Mouse (Mus musculus): ENCODE measurements around the gene Gpr179. TPM values are rescaled to one million over a fixed set of nuclear protein-coding genes. Genes with fewer than 3 reads are reported as not detected.
"Not testable (repeated sequence)": the region's sequence is repeated elsewhere in the genome, so short reads cannot be mapped to it uniquely, and the experiment has no call there.

Gpr179 gene
- polyA plus RNA-seq, 1 experiment: 0.08 TPM

GRCm38 (mm10) chr11:97362943-97363643 lies 11.2 kb upstream of the Gpr179 start:
- peak in 1 of 3 experiments; percentile 0 for TF ChIP-seq MYOG (IDR thresholded peaks at IDR 0.05; ENCODE audit: control insufficient read depth in 1 of 3, insufficient read depth in 1 of 3, insufficient read length in 2 of 3, low read depth in 2 of 3)
- TF ChIP-seq POLR2AphosphoS2 (IDR thresholded peaks at IDR 0.05; ENCODE audit: insufficient read length, low read depth): no peak
- TF ChIP-seq POLR2A (IDR thresholded peaks at IDR 0.05; ENCODE audit: insufficient read length, low read depth): no peak
- TF ChIP-seq MYOD1 (IDR thresholded peaks at IDR 0.05; ENCODE audit: control insufficient read depth in 1 of 3, insufficient read length in 2 of 3, low read depth in 2 of 3): peak in 1 of 3 experiments; percentile 1
- TF ChIP-seq TCF3 (IDR thresholded peaks at IDR 0.05; ENCODE audit: insufficient read length, low read depth): no peak
- no peak for TF ChIP-seq SRF (IDR thresholded peaks at IDR 0.05; ENCODE audit: control insufficient read depth, insufficient read length, low read depth)
- no peak for TF ChIP-seq USF1 (IDR thresholded peaks at IDR 0.05; ENCODE audit: low read depth)
- TF ChIP-seq CEBPB (IDR thresholded peaks at IDR 0.05; ENCODE audit: insufficient read depth, poor library complexity, severe bottlenecking): no peak
- TF ChIP-seq REST (IDR thresholded peaks at IDR 0.05; ENCODE audit: insufficient read depth, insufficient read length): no peak
- TF ChIP-seq MAX (IDR thresholded peaks at IDR 0.05; ENCODE audit: low read depth): no peak
- peak overlapping the region; percentile 99 for H3K4me2 ChIP-seq (ENCODE audit: low read depth)
- peaks cover 51% of the 10 kb centered on the region for H3K79me2 ChIP-seq (ENCODE audit: control insufficient read depth, insufficient read depth)
- peak overlapping the region; percentile 77 for H3K4me3 ChIP-seq
- no peaks in the 10 kb centered on the region for H3K27me3 ChIP-seq (ENCODE audit: control insufficient read depth, insufficient read depth, insufficient read length)
- no peaks in the 10 kb centered on the region for H3K36me3 ChIP-seq (ENCODE audit: control insufficient read depth, insufficient read depth)
- peak overlapping the region; percentile 85 for H3ac ChIP-seq (ENCODE audit: control insufficient read depth, insufficient read length)

DNA sequence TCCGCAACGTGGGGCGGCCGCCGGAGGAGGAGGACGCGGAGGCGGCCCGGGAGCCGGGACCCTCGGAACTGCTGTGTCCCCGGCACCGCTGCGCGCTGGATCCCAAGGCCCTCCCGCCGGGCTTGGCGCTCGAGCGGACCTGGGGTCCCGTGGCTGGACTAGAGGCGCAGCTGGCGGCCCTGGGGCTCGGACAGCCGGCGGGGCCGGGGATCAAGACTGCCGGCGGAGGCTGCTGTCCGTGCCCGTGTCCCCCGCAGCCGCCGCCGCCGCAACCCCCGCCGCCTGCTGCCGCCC lies 10.7 kb upstream of the Gpr179 start:
- H3K27me3 ChIP-seq (ENCODE audit: control insufficient read depth, insufficient read depth, insufficient read length): no peaks in the 10 kb centered on the region
- H3K36me3 ChIP-seq (ENCODE audit: control insufficient read depth, insufficient read depth): no peaks in the 10 kb centered on the region
- H3K4me3 ChIP-seq: peak overlapping the region; percentile 77
- H3K79me2 ChIP-seq (ENCODE audit: control insufficient read depth, insufficient read depth): peaks cover 46% of the 10 kb centered on the region
- H3K4me2 ChIP-seq (ENCODE audit: low read depth): no peak overlapping the region
- no peak for TF ChIP-seq USF1 (IDR thresholded peaks at IDR 0.05; ENCODE audit: low read depth)
- TF ChIP-seq POLR2A (IDR thresholded peaks at IDR 0.05; ENCODE audit: insufficient read length, low read depth): no peak
- TF ChIP-seq CEBPB (IDR thresholded peaks at IDR 0.05; ENCODE audit: insufficient read depth, poor library complexity, severe bottlenecking): no peak
- peak in 1 of 3 experiments; percentile 18 for TF ChIP-seq MYOD1 (IDR thresholded peaks at IDR 0.05; ENCODE audit: control insufficient read depth in 1 of 3, insufficient read length in 2 of 3, low read depth in 2 of 3)
- TF ChIP-seq E2F4 (IDR thresholded peaks at IDR 0.05; ENCODE audit: insufficient read depth): no peak
- TF ChIP-seq POLR2AphosphoS2 (IDR thresholded peaks at IDR 0.05; ENCODE audit: insufficient read length, low read depth): no peak
- TF ChIP-seq SRF (IDR thresholded peaks at IDR 0.05; ENCODE audit: control insufficient read depth, insufficient read length, low read depth): no peak
- TF ChIP-seq REST (IDR thresholded peaks at IDR 0.05; ENCODE audit: insufficient read depth, insufficient read length): no peak
- no peak for TF ChIP-seq MAX (IDR thresholded peaks at IDR 0.05; ENCODE audit: low read depth)
- peak in 1 of 3 experiments; percentile 1 for TF ChIP-seq MYOG (IDR thresholded peaks at IDR 0.05; ENCODE audit: control insufficient read depth in 1 of 3, insufficient read depth in 1 of 3, insufficient read length in 2 of 3, low read depth in 2 of 3)
- TF ChIP-seq TCF3 (IDR thresholded peaks at IDR 0.05; ENCODE audit: insufficient read length, low read depth): no peak
- peak overlapping the region; percentile 85 for H3ac ChIP-seq (ENCODE audit: control insufficient read depth, insufficient read length)

DNA sequence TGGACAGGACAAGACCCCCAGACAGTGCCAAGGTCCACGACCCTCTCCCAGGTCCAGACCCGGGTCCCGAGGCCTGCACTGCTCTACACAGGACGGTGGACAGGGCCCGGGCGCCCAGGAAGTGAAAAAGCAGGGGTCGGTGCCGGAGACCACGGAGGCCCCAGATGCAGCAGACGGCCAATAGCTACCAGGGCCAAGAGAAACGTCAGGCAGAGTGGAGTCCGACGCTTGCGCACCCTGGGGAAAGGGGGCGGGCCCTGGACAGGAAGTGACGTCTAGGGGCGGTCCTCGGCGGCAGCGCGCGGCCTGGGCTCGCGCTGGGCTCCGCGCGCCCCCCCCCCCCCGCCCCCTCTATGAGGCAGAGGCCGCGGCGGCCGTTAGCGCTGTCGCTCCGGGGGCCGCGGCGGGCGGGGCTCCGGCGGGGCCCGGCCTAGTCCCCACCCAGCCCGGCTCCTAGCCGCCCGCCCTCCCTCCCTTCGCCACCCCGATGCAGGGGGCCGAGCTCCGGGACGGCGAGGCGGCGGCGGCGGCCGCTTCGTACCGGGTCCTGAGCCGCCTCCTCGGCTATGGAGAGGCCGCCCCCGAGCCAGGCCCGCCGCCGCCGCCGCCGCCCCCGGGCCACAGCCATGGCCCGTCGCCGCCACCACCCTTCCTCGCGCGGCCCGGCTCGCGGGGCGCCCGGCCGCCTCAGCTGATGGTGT lies 10.2 kb upstream of the Gpr179 start, which contains the start of gene Socs7:
Gene Socs7, plus strand, starts transcription at position 604 of the 701 bp plus-strand sequence.
- Histone ChIP-seq H3K27me3 (ENCODE audit: control insufficient read depth, insufficient read depth, insufficient read length) (no peaks in the 10 kb centered on the region), H3K4me2 (ENCODE audit: low read depth) (peak within 1 kb of the TSS; percentile 99), H3K79me2 (ENCODE audit: control insufficient read depth, insufficient read depth) (peaks cover 41% of the 10 kb centered on the region), H3ac (ENCODE audit: control insufficient read depth, insufficient read length) (peak within 1 kb of the TSS; percentile 85), H3K36me3 (ENCODE audit: control insufficient read depth, insufficient read depth) (no peaks in the 10 kb centered on the region), H3K4me3 (peak within 1 kb of the TSS; percentile 77)
- peak; percentile 90 for TF ChIP-seq POLR2AphosphoS2 (IDR thresholded peaks at IDR 0.05; ENCODE audit: insufficient read length, low read depth)
- no peak for TF ChIP-seq SRF (IDR thresholded peaks at IDR 0.05; ENCODE audit: control insufficient read depth, insufficient read length, low read depth)
- TF ChIP-seq REST (IDR thresholded peaks at IDR 0.05; ENCODE audit: insufficient read depth, insufficient read length): no peak
- no peak for TF ChIP-seq TCF3 (IDR thresholded peaks at IDR 0.05; ENCODE audit: insufficient read length, low read depth)
- no peak for TF ChIP-seq USF1 (IDR thresholded peaks at IDR 0.05; ENCODE audit: low read depth)
- TF ChIP-seq MYOG (IDR thresholded peaks at IDR 0.05; ENCODE audit: control insufficient read depth in 1 of 3, insufficient read depth in 1 of 3, insufficient read length in 2 of 3, low read depth in 2 of 3): peak in 1 of 3 experiments; percentile 10
- TF ChIP-seq TCF12 (IDR thresholded peaks at IDR 0.05; ENCODE audit: insufficient read depth, poor library complexity, severe bottlenecking): no peak
- TF ChIP-seq MYOD1 (IDR thresholded peaks at IDR 0.05; ENCODE audit: control insufficient read depth in 1 of 3, insufficient read length in 2 of 3, low read depth in 2 of 3): peak in 1 of 3 experiments; percentile 9
- TF ChIP-seq CEBPB (IDR thresholded peaks at IDR 0.05; ENCODE audit: insufficient read depth, poor library complexity, severe bottlenecking): no peak
- TF ChIP-seq POLR2A (IDR thresholded peaks at IDR 0.05; ENCODE audit: insufficient read length, low read depth): peak; percentile 82

- not testable (repeated sequence) for H3K36me3 ChIP-seq (ENCODE audit: control insufficient read depth, insufficient read depth); H3K79me2 ChIP-seq (ENCODE audit: control insufficient read depth, insufficient read depth); H3K4me3 ChIP-seq; H3ac ChIP-seq (ENCODE audit: control insufficient read depth, insufficient read length); H3K27me3 ChIP-seq (ENCODE audit: control insufficient read depth, insufficient read depth, insufficient read length)
- H3K4me2 ChIP-seq (ENCODE audit: low read depth): peak overlapping the region; percentile 32
Observed at GRCm38 (mm10) chr11:97357663-97358062, 5.8 kb upstream of the Gpr179 start.

GRCm38 (mm10) chr11:97355247-97355646 lies 3.4 kb upstream of the Gpr179 start:
- H3ac ChIP-seq (ENCODE audit: control insufficient read depth, insufficient read length): no peak overlapping the region
- no peak for TF ChIP-seq MYOG (IDR thresholded peaks at IDR 0.05; ENCODE audit: control insufficient read depth in 1 of 3, insufficient read depth in 1 of 3, insufficient read length in 2 of 3, low read depth in 2 of 3)
- TF ChIP-seq TCF3 (IDR thresholded peaks at IDR 0.05; ENCODE audit: insufficient read length, low read depth): no peak
- TF ChIP-seq POLR2AphosphoS2 (IDR thresholded peaks at IDR 0.05; ENCODE audit: insufficient read length, low read depth): no peak
- TF ChIP-seq MYOD1 (IDR thresholded peaks at IDR 0.05; ENCODE audit: control insufficient read depth in 1 of 3, insufficient read length in 2 of 3, low read depth in 2 of 3): no peak
- TF ChIP-seq E2F4 (IDR thresholded peaks at IDR 0.05; ENCODE audit: insufficient read depth): no peak
- no peak for TF ChIP-seq POLR2A (IDR thresholded peaks at IDR 0.05; ENCODE audit: insufficient read length, low read depth)
- TF ChIP-seq SRF (IDR thresholded peaks at IDR 0.05; ENCODE audit: control insufficient read depth, insufficient read length, low read depth): no peak
- no peak for TF ChIP-seq TCF12 (IDR thresholded peaks at IDR 0.05; ENCODE audit: insufficient read depth, poor library complexity, severe bottlenecking)
- no peak for TF ChIP-seq USF1 (IDR thresholded peaks at IDR 0.05; ENCODE audit: low read depth)
- no peak for TF ChIP-seq MAX (IDR thresholded peaks at IDR 0.05; ENCODE audit: low read depth)
- TF ChIP-seq CEBPB (IDR thresholded peaks at IDR 0.05; ENCODE audit: insufficient read depth, poor library complexity, severe bottlenecking): no peak
- no peak for TF ChIP-seq REST (IDR thresholded peaks at IDR 0.05; ENCODE audit: insufficient read depth, insufficient read length)
- H3K36me3 ChIP-seq (ENCODE audit: control insufficient read depth, insufficient read depth): no peaks in the 10 kb centered on the region
- no peak overlapping the region for H3K4me2 ChIP-seq (ENCODE audit: low read depth)
- H3K27me3 ChIP-seq (ENCODE audit: control insufficient read depth, insufficient read depth, insufficient read length): no peaks in the 10 kb centered on the region
- H3K79me2 ChIP-seq (ENCODE audit: control insufficient read depth, insufficient read depth): no peaks in the 10 kb centered on the region
- H3K4me3 ChIP-seq: no peak overlapping the region

Measured in myocyte (in vitro differentiated cells).